Mouse (Mus musculus) CH12.LX (cell line): Measurements from ENCODE around the gene Jph3. TPM values are rescaled to one million over a fixed set of nuclear protein-coding genes. Genes with fewer than 3 reads are reported as not detected.
A peak's percentile ranks its signal among the peaks of the same experiment; 100 is the strongest.

Experiments used
- DNase-seq: peaks from one replicate; pipeline ENCODE4 v3.0.0-alpha.2; 2013; ENCODE audit errors: extremely low read depth
- H3K27ac ChIP-seq: 2 replicates; pipeline ENCODE4 v1.5.1; 2012; ENCODE audit warnings: low read depth, mild to moderate bottlenecking, control low read depth, moderate library complexity; ENCODE audit not compliant: insufficient read depth
- H3K27me3 ChIP-seq: replicated peaks from 2 replicates; pipeline ENCODE3; 2012; ENCODE audit warnings: inconsistent platforms
- H3K36me3 ChIP-seq, 2 experiments: replicated peaks in 1 of 2; 2 replicates each; pipeline versions ENCODE3 to v1.6.1; 2012; ENCODE audit warnings: inconsistent platforms in 1 of 2, low read length in 1 of 2, mild to moderate bottlenecking in 1 of 2, mixed read lengths in 1 of 2, moderate library complexity in 1 of 2; ENCODE audit not compliant: control insufficient read depth in 1 of 2, insufficient read depth in 1 of 2
- H3K4me1 ChIP-seq, 2 experiments: 2 replicates each; pipeline ENCODE4 v1.6.1; 2012; ENCODE audit warnings: inconsistent platforms in 1 of 2, moderate library complexity in 1 of 2; ENCODE audit not compliant: insufficient read depth in 2 of 2, control insufficient read depth in 1 of 2
- H3K4me2 ChIP-seq: 2 replicates; pipeline ENCODE4 v1.6.1; 2012; ENCODE audit warnings: low read depth, mild to moderate bottlenecking, control low read depth; ENCODE audit not compliant: poor library complexity, insufficient read depth, severe bottlenecking
- H3K4me3 ChIP-seq, 3 experiments: fragments of 150-350 bp in 1 of 3; sonication (generic) in 1 of 3; replicated peaks in 1 of 3; 2 replicates each; pipeline versions ENCODE3 to v1.5.1; 2011 to 2012; ENCODE audit warnings: low read depth in 2 of 3, low read length in 2 of 3, mild to moderate bottlenecking in 2 of 3, moderate library complexity in 2 of 3, control low read depth in 1 of 3, improper control_type of control experiment in 1 of 3, inconsistent platforms in 1 of 3, mixed read lengths in 1 of 3; ENCODE audit not compliant: poor library complexity in 1 of 3
- H3K79me2 ChIP-seq: replicated peaks from 2 replicates; pipeline ENCODE4 v1.6.1; 2012; ENCODE audit warnings: mild to moderate bottlenecking, moderate library complexity; ENCODE audit not compliant: control insufficient read depth, poor library complexity, insufficient read depth, severe bottlenecking; ENCODE audit errors: extremely low read depth
- H3K9ac ChIP-seq: 2 replicates; pipeline ENCODE4 v1.6.1; 2012; ENCODE audit warnings: low read depth, mild to moderate bottlenecking, control low read depth, moderate library complexity; ENCODE audit not compliant: insufficient read depth
- H3K9me3 ChIP-seq: replicated peaks from 2 replicates; pipeline ENCODE3; 2012; ENCODE audit warnings: low read length, inconsistent platforms, mixed read lengths
- BHLHE40 ChIP-seq: IDR thresholded peaks from 2 replicates; pipeline ENCODE4 v1.6.1; 2011; ENCODE audit warnings: mild to moderate bottlenecking, low read depth, low read length, improper control_type of control experiment
- CHD2 ChIP-seq: IDR thresholded peaks from 2 replicates; pipeline ENCODE4 v1.6.1; 2011; ENCODE audit warnings: low read length, improper control_type of control experiment
- CTCF ChIP-seq, 2 experiments: IDR thresholded peaks in 1 of 2; conservative IDR thresholded peaks in 1 of 2; 2 replicates each; pipeline ENCODE4 v1.5.1; 2011 to 2012; ENCODE audit warnings: low read depth in 2 of 2, low read length in 2 of 2, improper control_type of control experiment in 1 of 2, inconsistent platforms in 1 of 2, mild to moderate bottlenecking in 1 of 2, moderate library complexity in 1 of 2
- E2F4 ChIP-seq: IDR thresholded peaks from 2 replicates; pipeline ENCODE4 v1.6.1; 2011; ENCODE audit warnings: low read depth, low read length, improper control_type of control experiment; ENCODE audit not compliant: insufficient replicate concordance
- ELF1 ChIP-seq: IDR thresholded peaks from 2 replicates; pipeline ENCODE4 v1.6.1; 2014; ENCODE audit warnings: low read depth, mild to moderate bottlenecking, inconsistent platforms, low read length, improper control_type of control experiment
- ETS1 ChIP-seq: conservative IDR thresholded peaks from 2 replicates; pipeline ENCODE4 v1.6.1; 2012; ENCODE audit warnings: low read depth, mild to moderate bottlenecking, inconsistent platforms, low read length, improper control_type of control experiment, moderate library complexity
- HCFC1 ChIP-seq: IDR thresholded peaks from 2 replicates; pipeline ENCODE4 v1.6.1; 2012; ENCODE audit warnings: low read depth, mild to moderate bottlenecking, inconsistent platforms, low read length, improper control_type of control experiment
- JUN ChIP-seq: IDR thresholded peaks from 2 replicates; pipeline ENCODE4 v1.6.1; 2011; ENCODE audit warnings: low read depth, mild to moderate bottlenecking, low read length, improper control_type of control experiment, moderate library complexity; ENCODE audit not compliant: insufficient read depth
- JUND ChIP-seq: conservative IDR thresholded peaks from 2 replicates; pipeline ENCODE4 v1.6.1; 2011; ENCODE audit warnings: low read depth, low read length, improper control_type of control experiment
- KAT2A ChIP-seq: IDR thresholded peaks from 2 replicates; pipeline ENCODE4 v1.6.1; 2012; ENCODE audit warnings: low read length, improper control_type of control experiment, inconsistent platforms; ENCODE audit not compliant: insufficient replicate concordance
- MAFK ChIP-seq: IDR thresholded peaks from 2 replicates; pipeline ENCODE4 v1.6.1; 2011; ENCODE audit warnings: low read length, improper control_type of control experiment; ENCODE audit not compliant: insufficient replicate concordance
- MAX ChIP-seq: IDR thresholded peaks from 2 replicates; pipeline ENCODE4 v1.6.1; 2011; ENCODE audit warnings: low read length, improper control_type of control experiment
- MAZ ChIP-seq: IDR thresholded peaks from 2 replicates; pipeline ENCODE4 v1.6.1; 2012; ENCODE audit warnings: low read depth, mild to moderate bottlenecking, inconsistent platforms, low read length, improper control_type of control experiment, moderate library complexity
- MXI1 ChIP-seq: IDR thresholded peaks from 2 replicates; pipeline ENCODE4 v1.6.1; 2011; ENCODE audit warnings: mild to moderate bottlenecking, low read depth, low read length, improper control_type of control experiment
- NELFE ChIP-seq: IDR thresholded peaks from 2 replicates; pipeline ENCODE4 v1.6.1; 2011; ENCODE audit warnings: low read depth, low read length, improper control_type of control experiment
- NRF1 ChIP-seq: IDR thresholded peaks from 2 replicates; pipeline ENCODE4 v1.6.1; 2014; ENCODE audit warnings: low read depth, mild to moderate bottlenecking, inconsistent platforms, low read length, improper control_type of control experiment, moderate library complexity
- POLR2A ChIP-seq: IDR thresholded peaks from 2 replicates; pipeline ENCODE4 v1.6.1; 2011; ENCODE audit warnings: low read depth, mild to moderate bottlenecking, improper control_type of control experiment, low read length
- RCOR1 ChIP-seq: conservative IDR thresholded peaks from 2 replicates; pipeline ENCODE4 v1.6.1; 2012; ENCODE audit warnings: low read depth, mild to moderate bottlenecking, inconsistent platforms, low read length, improper control_type of control experiment
- SIN3A ChIP-seq: IDR thresholded peaks from 2 replicates; pipeline ENCODE4 v1.6.1; 2012; ENCODE audit warnings: low read length, improper control_type of control experiment, inconsistent platforms
- TBP ChIP-seq: conservative IDR thresholded peaks from 2 replicates; pipeline ENCODE4 v1.6.1; 2011; ENCODE audit warnings: low read depth, low read length, improper control_type of control experiment
- UBTF ChIP-seq: IDR thresholded peaks from 2 replicates; pipeline ENCODE4 v1.6.1; 2012; ENCODE audit warnings: low read depth, mild to moderate bottlenecking, inconsistent platforms, low read length, improper control_type of control experiment, moderate library complexity
- USF1 ChIP-seq: IDR thresholded peaks from 2 replicates; pipeline ENCODE4 v1.6.1; 2014; ENCODE audit warnings: low read depth, mild to moderate bottlenecking, inconsistent platforms, low read length, improper control_type of control experiment
- ZC3H11A ChIP-seq: IDR thresholded peaks from 2 replicates; pipeline ENCODE4 v1.6.1; 2012; ENCODE audit warnings: low read depth, mild to moderate bottlenecking, inconsistent platforms, low read length, improper control_type of control experiment
- ZKSCAN1 ChIP-seq: IDR thresholded peaks from 2 replicates; pipeline ENCODE4 v1.6.1; 2012; ENCODE audit warnings: low read depth, inconsistent platforms, low read length, improper control_type of control experiment, borderline replicate concordance
- ZMIZ1 ChIP-seq: IDR thresholded peaks from 2 replicates; pipeline ENCODE4 v1.6.1; 2012; ENCODE audit warnings: low read depth, mild to moderate bottlenecking, inconsistent platforms, low read length, improper control_type of control experiment
- ZNF384 ChIP-seq: IDR thresholded peaks from 2 replicates; pipeline ENCODE4 v1.6.1; 2012; ENCODE audit warnings: low read depth, low read length, improper control_type of control experiment, inconsistent platforms
- dilution Hi-C: fragments of 300-500 bp; cut with MboI; formaldehyde crosslinking; loops from 2 replicates; pipeline ENCODE4 v1.14.3; 2020; ENCODE audit warnings: low sequenced_read_pairs; ENCODE audit not compliant: extremely low pct_unique_long_range_greater_than_20kb, extremely low pct_ligation_motif_present
- in situ Hi-C: fragments of 300-500 bp; cut with MboI; formaldehyde crosslinking; loops from 3 replicates; pipeline ENCODE4 v1.14.3; 2019; ENCODE audit warnings: low sequenced_read_pairs, low pct_ligation_motif_present, low pct_unique_long_range_greater_than_20kb, mixed read lengths
- polyA plus RNA-seq: library from polyadenylated mRNA; unstranded; fragments of >175 nt; gene quantifications from 2 replicates; pipeline ENCODE4 v1.2.1, GENCODE M21; 2012; ENCODE audit warnings: low read depth; ENCODE audit not compliant: insufficient read length
- total RNA-seq, 2 experiments: library from RNA; depleted of rRNA; stranded (reverse); fragments of 300-350 nt in 1 of 2; fragments of >200 nt in 1 of 2; gene quantifications; 2 replicates each; pipeline ENCODE4 v1.2.3; 2012 to 2014

Gene Jph3
- total and polyA plus RNA-seq, 3 experiments: 0.21 TPM; not detected in 1

DNA sequence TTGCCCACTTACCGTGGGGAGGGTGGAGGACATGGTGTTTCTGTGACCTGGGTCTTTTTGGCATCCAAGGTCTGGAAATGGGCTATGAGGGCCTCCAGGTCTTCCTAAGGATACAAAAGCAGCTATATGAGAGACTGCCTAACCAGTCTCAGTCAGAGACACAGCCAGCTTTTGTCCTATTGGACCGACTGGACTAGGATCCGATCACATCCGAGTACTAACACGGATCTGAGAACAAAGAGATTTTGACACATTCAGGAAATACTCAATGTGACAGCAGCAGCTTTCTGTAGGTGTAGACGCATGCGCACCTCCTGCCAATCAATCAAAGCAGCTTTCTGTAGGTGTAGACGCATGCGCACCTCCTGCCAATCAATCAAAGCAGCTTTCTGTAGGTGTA, 92.3 kb downstream of the Jph3 start:
- no peak overlapping the region for H3K9ac ChIP-seq
- H3K4me1 ChIP-seq: peaks cover 8 to 23% of the 10 kb centered on the region in 2 experiments
- no peak for TF ChIP-seq TBP
- TF ChIP-seq POLR2A: no peak
- TF ChIP-seq ZMIZ1: no peak
- no peak for TF ChIP-seq JUND
- TF ChIP-seq CHD2: no peak
- TF ChIP-seq ELF1: no peak
- TF ChIP-seq HCFC1: no peak
- no peak for TF ChIP-seq CTCF (conservative IDR thresholded peaks at IDR 0.05 in 1 of 2, IDR thresholded peaks at IDR 0.05 in 1 of 2; ENCODE audit: low read depth in 2 of 2, low read length in 2 of 2)
- TF ChIP-seq UBTF: no peak
- TF ChIP-seq MAFK: no peak
- no peak for TF ChIP-seq SIN3A
- no peak for TF ChIP-seq MAX
- TF ChIP-seq ZNF384: no peak
- TF ChIP-seq RCOR1: no peak
- no peak for TF ChIP-seq BHLHE40
- TF ChIP-seq USF1: no peak
- TF ChIP-seq ZC3H11A: no peak
- no peak for TF ChIP-seq MAZ
- TF ChIP-seq E2F4: no peak
- no peak for TF ChIP-seq ZKSCAN1
- peaks cover 36 to 47% of the 10 kb centered on the region in 2 experiments for H3K36me3 ChIP-seq
- H3K79me2 ChIP-seq: peaks cover 19% of the 10 kb centered on the region
- no peaks in the 10 kb centered on the region for H3K27me3 ChIP-seq
- in situ Hi-C loops (no loop called here), dilution Hi-C loops (no loop called here)
- no peak overlapping the region for H3K4me2 ChIP-seq
- no peaks in the 10 kb centered on the region for H3K9me3 ChIP-seq
- no peak overlapping the region for H3K27ac ChIP-seq
- no peak overlapping the region for H3K4me3 ChIP-seq
- DNase-seq: no peak

GRCm38 (mm10) chr8:121827726-121828125, 98.3 kb downstream of the Jph3 start:
- H3K36me3 ChIP-seq: peaks cover 0 to 6% of the 10 kb centered on the region in 2 experiments
- dilution Hi-C loops (no loop called here), in situ Hi-C loops (no loop called here)
- no peaks in the 10 kb centered on the region for H3K9me3 ChIP-seq
- peaks cover 21% of the 10 kb centered on the region for H3K79me2 ChIP-seq
- no peak overlapping the region for H3K4me3 ChIP-seq
- TF ChIP-seq CTCF (conservative IDR thresholded peaks at IDR 0.05 in 1 of 2, IDR thresholded peaks at IDR 0.05 in 1 of 2; ENCODE audit: low read depth in 2 of 2, low read length in 2 of 2) (no peak), ETS1 (no peak), HCFC1 (no peak), USF1 (no peak), ELF1 (no peak), UBTF (no peak), ZNF384 (no peak), SIN3A (no peak), KAT2A (no peak), NRF1 (no peak), JUN (no peak), MXI1 (no peak), MAX (no peak), ZC3H11A (no peak), NELFE (no peak), RCOR1 (no peak)
- TF ChIP-seq, all 38 proteins: peak for 0
- no peak overlapping the region for H3K27ac ChIP-seq
- DNase-seq: no peak
- no peaks in the 10 kb centered on the region for H3K27me3 ChIP-seq
- no peak overlapping the region for H3K9ac ChIP-seq
- peaks cover 7 to 24% of the 10 kb centered on the region in 2 experiments; a peak in 3 of 4 replicates for H3K4me1 ChIP-seq
- H3K4me2 ChIP-seq: 0 out of 2 replicates have a peak overlapping the region, but pooled peaks have one; percentile 76
